Mouse (Mus musculus) fibroblast of lung, adult 2 months (primary cell): Measurements from ENCODE around the gene G3bp1.

ENCODE experiments used
- DNase-seq: peaks from one replicate; pipeline ENCODE4 v3.0.0-alpha.2; 2011; ENCODE audit warnings: low read depth

The G3bp1 gene

DNA sequence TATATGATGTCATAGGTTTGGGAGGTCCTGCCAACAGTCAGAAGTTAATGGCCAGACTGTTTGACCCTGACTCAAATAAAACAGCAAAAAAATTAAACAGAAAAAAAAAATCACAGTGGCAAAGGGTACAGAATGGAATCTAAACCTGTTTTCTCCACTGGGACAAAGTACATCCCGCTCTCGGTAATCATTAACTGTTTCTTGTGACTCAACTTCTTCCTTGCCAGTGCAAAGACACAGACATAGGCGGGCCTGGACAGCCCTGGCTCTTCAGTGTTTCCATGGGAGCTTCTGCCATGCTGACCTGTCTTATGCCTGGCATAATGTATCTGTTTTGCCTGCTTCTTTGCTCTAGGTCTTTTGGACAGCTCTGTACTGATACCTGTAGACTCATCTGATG lies 4.3 kb upstream of the G3bp1 start:
- DNase-seq, result no peak

DNA sequence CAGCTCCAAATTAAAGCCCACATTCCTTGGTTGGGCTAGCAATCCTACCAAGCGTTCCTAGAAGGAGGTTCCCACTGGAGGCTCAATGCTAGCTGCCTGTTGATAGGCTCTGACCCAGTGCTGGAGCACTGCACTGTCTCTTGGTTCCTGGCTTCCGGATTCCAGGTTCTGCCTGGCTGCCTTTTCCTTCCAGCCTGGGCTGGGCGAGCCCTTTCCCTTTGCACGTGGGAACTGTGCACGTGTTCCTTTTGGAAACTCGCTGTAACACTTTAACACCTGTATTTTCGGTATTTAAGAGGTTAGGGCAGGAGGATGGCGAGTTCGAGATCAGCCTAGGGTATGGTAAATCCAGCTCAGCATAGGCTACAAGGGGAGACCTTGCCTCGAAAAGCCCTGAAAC lies 1.5 kb upstream of the G3bp1 start:
- no peak for DNase-seq

DNA sequence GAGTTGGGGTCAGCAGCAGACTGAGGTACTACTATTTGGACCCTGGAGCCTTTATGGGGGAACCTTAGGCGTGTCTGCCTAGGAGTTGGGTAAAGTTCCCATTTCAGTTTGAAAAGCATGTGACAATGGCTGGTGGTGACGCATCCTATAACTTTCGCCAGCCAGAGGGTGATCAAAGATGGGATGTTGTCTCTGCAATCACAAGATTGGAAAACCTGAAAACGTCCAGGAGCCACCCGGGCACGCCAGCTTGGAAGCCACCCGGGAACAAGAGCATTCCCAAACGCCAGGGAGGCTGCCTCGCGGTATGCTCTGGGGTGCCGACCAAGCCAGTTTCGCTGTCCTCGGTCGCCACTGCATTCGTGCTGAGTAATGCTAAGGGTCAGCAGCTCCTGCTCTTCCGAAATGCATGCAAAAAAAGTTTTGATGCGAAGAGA lies 856 bp upstream of the G3bp1 start:
- DNase-seq, result no peak

DNA sequence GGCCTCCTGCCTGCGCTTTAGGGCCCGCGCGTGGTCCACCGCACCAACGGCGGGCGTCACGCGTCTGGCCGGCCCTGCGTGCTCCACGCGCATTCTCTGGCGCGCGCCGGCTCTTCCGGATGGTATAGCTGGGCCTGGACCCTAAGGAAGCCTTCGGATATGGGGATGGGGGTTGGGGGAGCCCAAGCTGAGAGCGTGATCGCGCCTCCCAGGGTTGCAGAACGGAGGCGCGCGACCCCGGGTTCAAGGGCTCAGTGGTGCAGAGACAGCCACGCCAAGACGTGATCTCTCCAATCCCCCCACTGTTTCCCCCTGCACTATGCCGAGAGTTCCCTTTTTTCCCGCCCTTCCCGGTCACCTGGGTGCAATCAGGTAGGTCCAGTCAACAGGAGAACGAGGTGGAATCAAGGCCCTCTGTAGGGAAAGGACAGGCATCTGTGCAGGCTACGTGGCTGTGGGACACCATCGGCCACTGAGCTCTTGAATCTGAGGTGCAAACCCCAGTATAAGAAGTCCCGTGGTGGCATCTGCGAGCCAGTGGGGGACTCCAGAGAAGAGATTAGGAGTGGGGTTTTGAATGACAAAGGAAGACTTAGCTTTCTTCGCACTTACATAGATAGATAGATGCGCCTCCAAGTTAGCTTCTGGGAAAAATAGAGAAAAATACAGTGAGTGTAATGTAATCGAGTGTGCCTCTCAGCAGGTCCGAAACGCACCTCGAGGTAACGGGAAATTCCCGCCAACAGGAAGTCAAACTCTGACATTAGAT lies 622 bp downstream of the G3bp1 start:
- DNase-seq, result no peak

DNA sequence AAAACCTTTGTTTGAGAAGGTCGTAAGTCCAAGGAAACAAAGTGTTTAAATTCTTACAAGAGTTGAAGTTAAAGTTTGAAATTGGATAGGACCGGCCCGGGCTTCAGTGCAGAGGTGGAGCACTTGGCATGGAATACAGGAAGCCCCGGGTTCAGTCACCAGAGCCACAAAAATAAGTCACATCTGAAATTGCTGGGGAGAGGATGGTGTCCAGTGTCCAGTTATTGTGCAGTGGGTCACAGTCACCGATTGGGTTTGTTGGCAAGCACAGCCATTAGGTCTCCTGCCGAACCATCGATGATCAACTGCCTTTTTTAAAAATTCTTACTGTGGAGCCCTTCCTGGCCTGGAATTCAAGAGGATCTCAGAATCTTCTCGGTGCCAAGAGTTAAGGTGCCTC lies 1.3 kb downstream of the G3bp1 start:
- no peak for DNase-seq

DNA sequence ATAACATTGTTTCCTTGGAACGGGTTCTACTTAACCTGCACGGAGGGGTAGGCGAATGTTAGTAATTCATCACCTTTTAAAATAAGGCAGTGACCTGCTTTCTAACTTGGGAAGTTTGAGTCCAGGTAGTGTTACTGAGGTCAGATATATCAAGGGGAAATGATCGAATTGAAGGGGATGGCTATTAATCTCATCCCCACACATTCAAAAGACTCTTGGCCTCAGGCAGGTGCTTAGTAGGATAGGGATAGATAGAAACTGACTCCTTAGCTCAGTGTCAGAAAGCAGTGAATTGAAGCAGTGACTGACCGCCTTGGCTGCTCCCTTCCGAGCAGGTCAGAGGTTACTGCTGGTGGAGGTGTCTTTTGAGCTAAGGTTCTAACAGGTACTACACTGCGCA lies 2.0 kb downstream of the G3bp1 start:
- no peak for DNase-seq

DNA sequence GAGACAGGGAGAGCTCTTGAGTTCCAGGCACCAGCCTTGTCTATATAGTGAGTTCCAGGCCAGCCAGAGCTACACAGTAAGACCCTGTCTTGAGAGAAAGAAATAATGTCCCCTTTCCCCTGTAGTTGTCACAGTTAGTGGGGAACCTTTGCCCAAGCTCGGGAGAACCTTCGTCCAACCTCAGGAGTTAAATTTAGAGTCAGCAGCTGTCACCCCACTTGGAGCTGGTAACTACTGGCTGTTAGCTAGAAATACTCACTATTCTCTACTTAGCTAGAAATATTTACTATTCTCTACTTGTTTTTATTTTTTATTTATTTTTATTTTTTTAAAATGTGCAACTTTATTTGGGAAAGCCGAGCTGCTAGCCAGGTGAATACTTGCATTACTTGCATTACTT lies 3.7 kb downstream of the G3bp1 start:
- no peak for DNase-seq

DNA sequence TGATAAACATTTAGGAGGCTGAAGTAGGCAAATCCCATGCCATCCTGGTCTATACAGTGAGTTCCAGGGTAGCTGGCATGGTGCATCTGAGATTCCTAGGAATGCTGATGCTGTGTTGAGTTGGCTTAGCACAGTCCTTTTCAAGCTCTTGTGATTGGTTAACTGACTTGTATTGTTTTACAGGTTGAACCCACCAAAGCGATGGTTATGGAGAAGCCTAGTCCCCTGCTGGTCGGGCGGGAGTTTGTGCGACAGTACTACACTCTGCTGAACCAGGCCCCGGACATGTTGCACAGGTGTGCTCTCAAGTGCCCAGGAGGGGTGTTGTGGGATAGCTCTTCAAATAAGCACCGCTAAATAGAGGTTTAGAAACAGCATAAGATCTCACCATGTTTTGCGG lies 16.0 kb downstream of the G3bp1 start:
- no peak for DNase-seq

DNA sequence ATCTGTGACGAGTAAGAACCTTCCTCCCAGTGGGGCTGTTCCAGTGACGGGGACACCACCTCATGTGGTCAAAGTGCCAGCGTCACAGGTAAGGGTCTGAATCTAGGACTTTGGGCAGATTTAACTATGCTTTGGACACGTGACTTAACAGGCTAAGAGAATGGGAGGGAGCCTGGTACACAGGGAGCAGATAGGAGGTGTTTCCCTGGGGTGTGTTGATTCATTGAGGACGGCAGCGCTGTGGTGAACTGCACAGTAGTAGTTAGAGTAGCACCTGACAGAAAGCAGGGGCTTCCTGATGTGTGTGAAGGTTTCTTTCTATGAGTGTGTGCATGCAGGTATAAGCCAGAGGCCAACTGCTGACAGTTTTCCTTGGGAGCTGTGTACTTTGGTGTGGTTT lies 26.7 kb downstream of the G3bp1 start:
- no peak for DNase-seq

DNA sequence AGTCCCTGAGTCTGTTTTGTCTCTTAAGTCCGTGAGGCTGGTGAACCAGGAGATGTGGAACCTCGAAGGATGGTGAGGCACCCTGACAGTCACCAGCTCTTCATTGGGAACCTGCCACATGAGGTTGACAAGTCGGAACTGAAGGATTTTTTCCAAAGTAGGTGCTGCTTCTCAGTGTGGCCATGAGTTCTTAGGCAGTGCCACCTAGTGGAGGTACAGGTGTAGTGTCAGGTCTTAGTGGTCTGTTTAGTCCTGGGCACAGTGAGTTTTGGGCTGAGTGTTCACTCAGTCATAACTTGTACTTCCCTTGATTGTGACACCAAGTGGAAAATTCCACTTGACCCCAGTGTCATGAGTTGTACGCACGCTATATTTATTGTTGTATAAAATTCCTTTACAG lies 28.4 kb downstream of the G3bp1 start:
- DNase-seq, result peak; percentile 34

DNA sequence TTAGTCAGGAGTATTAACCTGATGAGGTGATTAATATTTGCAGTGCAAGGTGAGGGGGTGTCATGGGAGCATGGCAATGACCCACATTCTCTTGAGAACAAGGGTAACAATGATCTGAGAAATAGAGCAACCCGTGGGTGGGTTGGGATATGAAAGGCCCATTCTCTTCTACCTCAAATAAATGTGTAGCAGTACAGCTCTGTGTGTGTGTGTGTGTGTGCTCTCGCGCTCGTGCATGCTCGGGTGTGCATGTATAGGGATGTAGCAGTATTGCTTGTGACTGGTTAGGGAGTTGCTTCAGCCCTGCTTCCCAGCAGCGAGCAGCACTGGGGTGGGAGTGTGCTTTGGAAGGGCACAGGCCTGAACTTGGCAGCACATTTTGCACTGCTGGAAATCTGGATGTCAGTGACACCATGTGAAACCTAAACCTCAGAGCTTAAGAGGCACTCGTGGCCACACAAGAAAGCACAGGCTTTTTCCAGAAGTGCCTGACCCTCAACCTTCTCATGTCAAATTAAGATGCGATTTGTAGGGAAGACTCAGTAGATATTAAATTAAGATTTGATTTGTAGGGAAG lies 32.6 kb downstream of the G3bp1 start:
- no peak for DNase-seq

DNA sequence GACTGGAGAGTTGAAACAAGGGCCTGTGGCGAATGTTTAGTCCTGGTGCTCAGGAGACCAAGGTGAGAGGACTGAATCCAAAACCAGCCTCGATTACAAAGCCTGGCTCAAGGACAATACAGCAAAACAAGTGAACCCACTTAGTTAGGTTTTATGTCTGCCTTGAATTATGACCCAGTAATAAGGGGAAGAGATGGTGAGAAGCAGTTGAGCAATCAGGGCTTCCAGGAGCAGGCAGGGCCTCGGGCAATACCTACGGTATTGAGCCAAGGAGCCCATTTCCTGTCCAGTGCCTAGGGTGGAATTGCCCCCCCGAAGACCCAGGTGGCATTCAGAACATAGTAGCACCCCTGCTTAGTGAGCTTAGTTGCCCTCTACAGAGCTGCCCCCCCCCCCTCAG lies 33.4 kb downstream of the G3bp1 start:
- DNase-seq, result no peak

DNA sequence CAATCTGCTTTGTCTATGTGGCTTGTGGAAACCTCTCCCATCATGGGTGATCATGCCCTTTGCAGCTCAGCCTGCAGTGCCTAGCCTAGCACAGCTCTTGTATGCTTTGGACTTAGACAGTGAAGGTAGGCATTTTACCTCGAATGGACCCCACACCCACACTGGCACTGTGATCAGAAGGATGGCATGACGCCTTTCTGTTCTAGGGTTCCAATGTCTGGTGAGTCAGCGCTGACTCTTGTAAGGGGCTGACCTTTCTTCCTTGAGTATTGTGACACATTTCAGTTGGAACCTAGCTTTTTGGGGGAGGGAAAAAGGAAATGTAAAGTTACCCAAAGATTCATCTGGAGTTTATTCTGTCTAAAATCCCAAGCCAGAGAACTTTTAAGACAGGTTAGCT lies 36.0 kb downstream of the G3bp1 start:
- DNase-seq, result peak; percentile 45

DNA sequence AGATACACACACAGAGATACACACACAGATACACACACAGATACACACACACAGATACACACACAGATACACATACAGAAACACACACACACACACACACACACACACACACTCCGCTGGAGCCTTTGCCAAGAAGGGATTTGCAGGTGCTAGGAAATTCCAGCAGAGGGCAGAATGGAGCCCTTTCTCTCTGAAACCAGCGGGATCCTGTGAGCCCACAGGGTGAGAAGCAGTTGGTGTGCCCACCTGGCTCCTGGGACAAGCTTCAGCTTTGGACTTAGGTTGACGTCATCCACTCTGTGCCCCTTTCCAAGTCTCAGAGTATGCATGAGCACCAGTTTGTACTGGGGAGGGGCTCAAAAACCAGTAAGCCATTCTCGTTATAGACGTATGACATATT lies 41.9 kb downstream of the G3bp1 start:
- no peak for DNase-seq

DNA sequence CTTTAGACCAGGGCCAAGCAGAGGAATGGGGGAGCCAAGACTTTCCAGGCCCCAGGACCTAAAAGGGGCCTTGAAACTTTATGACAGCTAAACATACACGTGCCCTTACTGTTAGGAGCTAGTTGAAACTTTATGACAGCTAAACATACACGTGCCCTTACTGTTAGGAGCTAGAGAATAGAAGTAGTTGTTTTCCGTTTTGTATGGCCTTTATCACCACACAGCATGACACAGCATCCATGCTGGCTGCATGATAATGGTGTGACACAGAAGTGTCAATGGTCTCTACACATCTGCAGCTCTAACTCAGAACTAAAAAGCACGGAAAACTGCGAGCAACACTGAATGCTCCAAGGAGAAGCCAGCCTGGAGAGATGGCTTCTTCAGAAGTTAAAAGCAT lies 48.2 kb downstream of the G3bp1 start:
- no peak for DNase-seq

DNA sequence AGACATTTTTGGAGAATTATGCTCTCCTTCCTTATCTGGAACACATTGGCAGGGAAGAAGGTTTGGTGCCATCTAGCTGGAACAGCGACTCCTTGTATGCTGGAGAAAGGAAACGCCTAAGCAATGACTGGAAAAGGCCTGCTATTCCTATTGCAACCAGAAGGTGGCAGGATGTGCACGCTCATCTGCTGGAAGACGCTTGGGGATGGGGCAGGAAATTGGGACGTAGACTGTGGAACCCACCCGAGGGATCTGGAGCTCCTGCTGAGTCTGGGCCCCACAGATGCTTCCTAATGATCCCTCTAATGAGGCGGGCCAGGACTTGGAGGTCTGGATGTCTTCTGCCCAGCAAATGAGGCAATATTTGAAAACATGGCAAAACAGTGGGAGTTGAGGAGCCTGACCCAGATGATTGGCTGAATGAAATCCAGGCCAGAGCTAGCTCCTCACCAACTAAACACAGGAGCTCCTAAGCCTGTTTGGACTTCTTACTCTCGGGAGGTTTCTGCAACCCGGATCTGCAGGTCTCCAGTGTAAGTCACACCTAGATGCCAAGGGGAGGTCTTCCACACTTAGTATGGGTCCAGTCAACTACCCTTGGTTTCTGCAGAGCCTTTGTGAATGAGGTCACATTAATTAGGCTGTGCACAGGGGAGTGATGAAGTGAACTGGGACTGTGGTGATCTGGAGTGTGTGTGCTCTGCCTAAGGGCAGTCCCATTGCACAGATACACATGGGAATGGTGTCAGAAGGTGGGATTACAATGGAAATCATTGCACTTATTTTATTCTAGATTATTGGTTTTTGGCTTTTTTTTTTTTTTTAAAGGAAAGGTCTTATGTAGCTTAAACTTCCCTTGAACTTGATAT lies 49.6 kb downstream of the G3bp1 start:
- peak; percentile 48 for DNase-seq

DNA sequence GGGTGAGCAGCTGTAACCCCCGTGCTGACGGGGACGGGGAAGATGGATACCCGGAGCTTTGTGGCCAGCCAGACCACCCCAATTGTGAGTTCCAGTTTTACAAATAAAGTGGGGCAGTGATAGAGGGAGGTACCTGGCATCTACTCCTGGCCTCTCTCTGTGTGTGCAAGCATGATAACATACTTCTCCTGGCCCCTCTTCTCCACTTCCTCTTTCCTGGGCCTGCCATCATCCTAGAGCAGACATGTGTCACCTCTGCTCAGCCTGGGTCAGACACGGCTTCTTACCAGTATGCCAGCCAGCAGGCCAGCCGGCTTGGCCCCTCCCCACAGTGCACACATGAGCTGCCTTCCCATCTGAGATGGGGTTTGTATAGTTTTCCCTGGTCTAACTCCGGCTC lies 61.3 kb downstream of the G3bp1 start:
- no peak for DNase-seq

DNA sequence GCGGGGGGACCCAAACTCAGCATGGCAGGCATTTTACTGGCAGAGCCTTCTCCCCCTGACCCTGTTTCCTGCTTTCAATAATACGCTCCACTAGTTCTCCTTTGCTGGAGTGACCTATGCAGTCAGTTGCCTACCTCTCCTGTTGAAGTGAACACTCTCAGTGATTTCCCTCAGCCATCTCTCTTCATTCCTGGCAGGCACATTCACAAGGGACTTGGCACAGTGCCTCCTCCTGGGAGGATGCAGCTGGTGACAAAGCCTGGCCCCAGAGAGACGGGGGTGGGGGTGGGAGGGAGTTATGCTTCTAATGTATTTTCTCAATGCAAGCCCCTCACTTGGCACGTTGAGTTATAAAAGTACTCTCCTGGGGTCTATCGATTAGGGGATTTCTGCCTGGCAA lies 63.9 kb downstream of the G3bp1 start:
- DNase-seq, result no peak

DNA sequence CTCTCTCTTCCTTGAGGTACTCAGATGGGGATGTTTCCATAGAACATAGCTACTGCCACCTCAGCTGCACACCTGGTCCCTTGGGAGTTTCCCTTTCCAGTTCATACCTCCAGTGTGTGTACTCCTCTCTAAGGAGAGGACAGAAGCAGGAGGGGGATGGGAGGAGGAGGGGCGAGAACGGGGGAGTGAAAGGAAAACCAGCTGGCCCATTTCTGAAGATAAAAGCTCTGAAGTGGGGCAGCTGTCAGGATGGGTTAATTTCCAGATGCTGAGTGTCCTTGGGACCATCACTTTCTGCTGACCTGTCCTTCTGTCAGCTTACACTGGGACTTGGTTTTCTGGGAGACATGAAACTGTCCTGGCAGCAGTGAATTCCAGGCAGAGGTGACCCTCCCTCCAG lies 65.3 kb downstream of the G3bp1 start:
- no peak for DNase-seq

DNA sequence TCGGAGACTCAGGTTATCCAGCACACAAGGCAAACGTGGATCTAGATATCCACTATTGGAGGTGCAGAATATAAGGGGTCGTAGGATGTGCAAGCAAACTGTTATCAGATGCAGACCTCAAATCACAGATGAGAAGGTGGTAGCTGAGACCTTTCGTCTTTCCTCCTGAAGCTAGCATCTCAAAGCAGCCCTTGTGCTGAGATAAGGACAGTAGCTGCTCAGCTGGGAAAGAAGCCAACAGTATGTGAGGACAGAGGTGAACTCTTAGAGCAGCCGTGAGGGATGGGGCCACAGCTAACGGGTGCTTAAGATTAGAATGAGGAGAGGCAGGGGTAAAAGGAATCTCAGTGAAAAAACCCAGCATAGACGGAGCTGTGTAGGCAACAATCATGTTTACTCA lies 72.6 kb downstream of the G3bp1 start:
- DNase-seq, result no peak

DNA sequence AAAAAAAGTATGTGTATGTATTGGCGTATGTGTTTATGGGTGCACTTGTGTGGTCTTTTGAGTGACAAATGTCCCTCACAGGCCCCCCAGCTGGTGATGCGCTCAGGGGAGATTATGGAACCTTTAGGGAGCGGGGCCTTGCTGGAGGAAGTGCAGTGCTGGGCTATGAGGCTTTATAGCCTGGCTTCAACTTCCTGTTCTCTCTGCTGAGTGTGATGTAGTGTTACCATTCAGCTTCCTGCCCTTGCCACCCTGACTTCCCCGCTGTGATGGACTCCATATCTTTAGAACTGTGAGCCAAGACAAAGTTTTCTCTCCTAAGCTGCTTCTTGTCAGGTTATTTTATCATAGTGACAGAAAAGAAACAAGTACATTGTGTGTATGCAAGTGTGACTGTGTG lies 73.2 kb downstream of the G3bp1 start:
- DNase-seq, result no peak

DNA sequence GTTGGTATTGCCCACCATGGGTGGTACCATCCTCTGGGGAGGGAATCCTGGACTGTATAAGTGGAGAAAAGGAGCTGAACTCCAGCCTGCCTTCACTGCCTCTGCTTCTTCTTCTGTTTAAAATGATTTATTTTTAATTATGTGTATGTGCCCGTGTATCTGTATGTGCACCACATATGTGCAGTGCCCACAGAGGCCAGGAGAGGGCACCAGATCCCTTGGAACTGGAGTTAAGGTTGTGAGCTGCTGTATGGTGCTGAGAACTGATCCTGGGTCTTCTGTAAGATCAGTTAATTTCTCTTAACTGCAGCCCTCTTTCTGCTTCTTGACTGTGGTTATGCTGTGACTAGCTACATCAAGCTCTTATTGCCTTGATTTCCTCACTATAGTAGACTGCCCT lies 76.2 kb downstream of the G3bp1 start:
- no peak for DNase-seq
